Mouse (Mus musculus) MEL-GATA-1-ER (cell line): ENCODE measurements around the gene Hes6.
A peak's percentile ranks its signal among the peaks of the same experiment; 100 is the strongest.

Experiments used
- DNase-seq: peaks from one replicate; pipeline ENCODE4 v3.0.0-alpha.2; 2012; ENCODE audit warnings: low read depth; ENCODE audit errors: extremely low read depth

Hes6 gene

DNA sequence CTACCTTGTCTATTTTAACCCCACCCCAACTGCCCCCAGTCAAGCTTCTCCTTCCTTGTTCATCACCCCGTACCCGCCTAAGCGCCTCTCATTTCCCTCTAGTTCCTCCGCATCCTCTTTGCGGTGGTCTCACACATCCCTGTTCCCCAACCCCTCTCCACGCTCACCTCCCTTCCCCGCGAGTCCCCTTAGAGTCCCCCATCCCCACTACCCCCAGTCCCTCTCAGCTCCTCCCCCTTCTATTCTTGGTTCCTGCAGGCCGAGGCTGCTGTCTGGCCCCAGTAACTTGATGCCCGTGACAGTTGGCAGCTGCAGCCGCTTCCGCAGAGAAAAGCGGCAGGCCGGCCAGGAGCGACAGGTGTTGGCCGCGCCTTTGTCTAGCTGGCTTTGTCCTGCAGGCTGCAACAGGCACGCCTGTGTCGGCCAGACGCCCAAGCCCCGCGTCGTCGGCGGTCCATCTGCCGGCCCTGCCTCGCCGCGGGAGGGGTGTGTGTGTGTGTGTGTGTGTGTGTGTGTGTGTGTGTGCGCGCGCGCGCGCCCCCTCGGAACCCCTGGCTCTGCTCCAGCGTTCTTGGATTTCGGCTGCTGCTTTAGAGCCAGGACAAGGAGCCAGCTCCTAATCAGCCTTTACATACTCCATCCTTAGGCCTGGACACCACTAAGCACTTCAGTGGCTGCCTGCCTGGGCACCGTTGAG, at the start of gene Hes6:
Hes6 (minus strand) TSS at position 141 of the 697 bp plus-strand sequence.
- peak; percentile 46 for DNase-seq

DNA sequence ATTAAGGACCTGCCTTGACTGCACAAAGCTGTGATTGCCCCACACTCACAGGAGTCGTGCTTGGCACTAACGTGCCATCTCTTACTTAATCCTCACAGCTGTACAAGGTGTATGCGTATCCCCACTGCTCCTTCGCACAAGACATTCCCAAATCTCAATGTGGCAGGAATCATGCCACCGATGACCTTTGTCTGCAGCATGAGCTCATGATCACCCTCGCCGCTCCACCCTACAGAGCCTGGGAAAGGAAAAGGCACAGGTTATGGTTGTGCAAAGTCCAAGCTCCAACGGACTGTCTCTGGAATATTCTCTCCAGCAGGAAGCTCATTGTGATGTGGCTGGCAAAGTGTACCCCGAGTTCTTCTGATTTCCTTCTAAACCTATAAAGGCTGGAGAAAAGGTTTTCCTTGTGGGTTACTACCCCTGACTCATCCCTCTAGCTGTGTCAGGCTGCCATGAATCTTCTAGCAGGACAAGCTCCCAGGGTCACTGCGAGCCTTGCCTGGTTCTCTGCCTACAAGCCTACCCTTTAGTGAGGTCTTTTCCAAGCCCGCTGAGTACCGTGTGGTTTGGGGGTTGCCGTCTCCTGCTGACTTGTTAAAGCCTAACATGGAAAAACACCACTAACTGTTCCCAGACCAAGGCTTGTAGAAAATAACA, 49.6 kb upstream of the Hes6 start:
- DNase-seq: no peak

DNA sequence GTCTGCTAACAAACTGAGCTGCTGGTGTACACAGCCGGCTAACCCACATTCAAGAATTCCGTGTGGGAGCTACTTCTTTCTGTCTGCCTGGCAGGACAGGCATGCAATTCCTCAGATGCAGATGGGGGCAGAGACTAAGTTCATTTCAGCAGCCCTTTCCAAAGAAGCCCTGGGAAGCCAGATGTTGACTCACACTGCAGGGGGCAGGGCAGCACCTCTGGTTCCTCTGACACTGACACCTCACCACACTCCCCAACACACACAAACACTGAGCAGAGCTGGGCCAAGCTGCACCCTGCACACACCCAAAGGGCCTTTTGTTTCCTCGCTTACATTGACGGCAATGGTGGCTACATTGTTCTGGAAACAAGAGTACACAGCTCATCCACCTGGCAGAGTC, 46.7 kb upstream of the Hes6 start:
- DNase-seq: no peak

DNA sequence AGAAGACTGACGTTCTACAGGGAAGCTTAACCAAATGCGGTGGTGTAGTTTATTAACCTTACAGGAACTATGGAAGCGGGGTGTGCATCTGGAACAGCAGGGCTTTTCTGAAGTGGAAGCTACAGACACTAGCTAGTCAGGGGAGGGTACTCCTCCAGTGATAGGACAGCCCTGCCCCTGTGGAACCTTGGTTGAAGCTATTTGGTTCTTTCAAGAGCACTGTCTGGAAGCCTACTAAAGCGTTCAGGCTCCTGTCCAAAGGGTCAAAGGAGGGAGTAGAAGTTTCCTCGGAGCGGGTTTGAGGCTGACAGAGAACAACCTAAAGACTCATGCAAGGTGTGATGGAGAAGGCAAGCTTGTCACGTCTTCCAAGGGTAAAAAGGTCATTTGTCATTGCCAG, 46.2 kb upstream of the Hes6 start:
- no peak for DNase-seq

DNA sequence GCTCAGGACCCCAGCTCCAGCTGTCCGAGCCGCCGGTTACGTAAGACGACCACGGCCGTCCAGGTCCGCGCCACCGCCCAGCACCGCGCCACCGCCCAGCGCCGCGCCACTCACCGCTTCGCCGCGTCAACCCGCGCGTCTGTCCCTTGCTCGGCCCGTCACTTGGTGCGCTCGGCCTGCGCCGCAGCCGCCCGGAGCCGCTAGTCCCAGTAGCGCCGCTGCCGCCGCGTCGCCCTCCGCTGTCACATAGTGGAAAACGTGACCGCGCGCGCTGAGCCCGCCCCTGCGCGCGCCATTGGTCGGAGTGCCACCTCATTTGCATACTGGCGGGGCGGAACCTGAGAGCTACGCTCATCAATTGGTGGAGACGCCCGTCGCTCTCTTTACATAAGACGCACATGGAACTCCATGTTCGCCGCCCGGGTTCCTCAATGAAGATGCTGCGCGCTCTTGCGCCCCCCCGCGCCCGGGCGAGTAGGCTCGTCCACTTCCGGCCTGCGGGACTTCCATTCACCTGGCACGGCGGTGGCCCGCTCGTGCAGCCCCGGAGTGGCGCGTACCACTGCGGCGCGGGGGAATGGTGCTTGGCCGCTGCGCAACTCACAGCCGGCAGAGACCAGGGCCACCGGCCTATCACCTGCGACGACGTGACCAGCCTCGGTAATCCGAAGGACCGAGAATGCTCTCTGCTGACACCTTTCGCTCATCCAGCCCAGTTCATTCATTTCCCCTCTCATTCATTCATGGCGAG, 45.4 kb upstream of the Hes6 start, which contains the start of gene Per2:
Per2 (minus strand) TSS at position 266 of the 751 bp plus-strand sequence.
- DNase-seq: peak; percentile 99

DNA sequence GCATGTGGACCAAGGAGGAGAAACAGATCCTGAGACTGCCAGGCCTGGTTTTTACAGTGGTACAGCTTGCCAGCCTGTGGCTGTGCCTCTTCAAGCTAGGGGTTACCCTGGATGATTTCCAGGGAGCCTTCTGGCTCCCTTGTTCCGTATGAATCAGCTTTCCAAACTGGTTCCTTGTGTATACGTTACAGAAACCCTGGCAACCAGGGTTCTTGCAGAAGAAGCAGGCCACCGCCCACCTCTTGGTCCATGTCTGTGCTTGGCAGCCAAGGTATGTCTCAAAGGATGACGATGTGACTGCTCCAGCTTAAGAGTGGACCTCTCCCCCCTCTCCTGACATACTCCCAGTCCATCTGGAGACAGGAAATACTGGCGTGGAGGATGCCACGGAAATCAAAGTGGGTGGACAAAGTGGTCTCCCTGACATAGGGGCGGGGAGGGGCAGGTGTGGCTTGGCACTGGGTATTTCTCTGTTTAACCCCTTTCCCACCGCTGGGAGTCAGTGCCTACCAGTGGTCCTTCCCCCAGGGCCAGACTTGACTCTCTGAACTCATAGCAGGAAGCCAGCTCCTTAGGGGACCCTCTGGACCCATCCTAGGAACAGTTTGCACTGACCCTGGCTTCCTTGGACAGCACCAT, 44.5 kb upstream of the Hes6 start:
- peak; percentile 6 for DNase-seq

DNA sequence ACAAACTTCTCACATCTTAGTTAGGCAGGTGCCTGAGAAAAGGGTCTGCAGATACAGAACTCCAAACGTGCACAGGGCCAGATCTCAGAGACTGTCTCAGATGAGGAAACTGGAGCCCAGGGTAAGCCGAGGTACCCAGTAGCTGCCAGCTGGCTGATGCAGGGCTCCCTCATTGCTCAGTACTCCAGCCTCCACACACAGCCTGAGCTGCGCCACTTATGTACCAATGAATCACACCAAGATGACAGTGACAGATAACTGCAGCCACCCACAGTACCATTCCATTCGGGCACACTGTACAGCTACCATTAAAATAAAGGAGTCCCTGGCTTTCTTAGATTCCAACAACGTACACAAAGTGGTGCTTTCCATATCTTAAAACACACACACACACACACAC, 43.9 kb upstream of the Hes6 start:
- no peak for DNase-seq

DNA sequence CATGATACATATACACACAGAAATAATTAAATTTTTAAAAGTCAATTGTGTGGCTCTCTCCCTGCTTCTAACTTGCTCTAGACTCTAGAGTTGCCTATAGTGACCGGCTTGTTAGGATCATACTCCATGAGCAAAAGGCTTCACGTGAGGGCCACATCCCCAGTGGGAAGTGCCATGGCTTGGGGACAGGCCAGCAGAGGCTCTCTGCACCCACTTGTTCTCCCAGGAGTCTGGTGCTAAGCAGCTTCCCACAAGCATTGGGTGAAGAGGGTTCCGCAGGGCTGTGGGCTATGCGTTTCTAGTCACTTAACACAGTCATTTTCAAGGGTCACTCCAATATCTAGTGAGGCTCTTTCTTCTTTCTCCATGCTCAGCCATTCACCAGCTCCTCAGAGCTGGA, 43.3 kb upstream of the Hes6 start:
- DNase-seq: no peak

DNA sequence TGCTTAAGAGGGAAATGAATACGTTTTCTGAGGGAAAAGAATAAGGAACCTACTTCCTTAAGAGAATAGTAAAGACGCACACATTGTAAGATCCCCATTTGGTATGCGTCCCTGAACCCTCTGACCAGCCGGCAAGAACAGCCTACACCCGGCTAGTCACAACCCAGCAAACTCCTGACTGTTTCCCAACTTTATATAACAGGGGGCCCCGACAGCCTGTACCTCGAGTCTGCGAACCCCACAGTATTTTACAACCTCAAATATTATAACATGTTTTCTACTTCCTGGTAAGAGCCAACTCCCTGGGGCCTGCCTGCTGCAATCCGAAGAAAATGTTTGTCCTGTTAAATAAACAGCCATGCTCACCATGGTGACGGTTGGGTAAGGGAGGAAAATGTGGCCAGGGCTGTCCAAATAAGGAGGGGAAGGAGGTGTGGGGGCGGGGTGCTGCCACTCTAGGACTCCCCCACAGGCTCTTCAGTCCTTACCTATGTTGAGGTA, 42.5 kb upstream of the Hes6 start:
- no peak for DNase-seq

DNA sequence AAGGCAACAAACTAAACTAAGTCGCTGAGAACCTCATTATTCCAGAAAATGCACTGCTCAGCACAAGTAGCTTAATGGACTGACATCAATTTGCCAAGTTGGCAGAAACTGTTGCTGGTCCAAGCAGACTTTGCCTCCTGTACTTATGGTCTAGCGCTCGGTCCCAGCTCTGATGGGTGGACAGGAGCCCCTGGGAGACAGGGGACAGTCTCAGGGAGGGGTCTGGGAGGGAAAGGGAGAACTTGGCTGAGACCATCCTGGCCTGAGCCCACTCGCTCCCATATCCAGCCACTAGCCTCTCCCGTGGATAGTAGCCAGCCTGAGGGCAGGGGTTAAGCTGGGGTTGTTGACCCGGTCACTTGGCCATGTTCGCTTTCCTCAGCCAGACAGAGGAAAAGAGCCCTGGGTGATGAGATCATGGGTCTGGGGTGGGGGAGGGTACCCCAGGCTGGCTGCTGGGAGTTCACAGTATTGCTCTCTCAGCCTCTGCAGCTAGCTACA, 41.9 kb upstream of the Hes6 start:
- no peak for DNase-seq

DNA sequence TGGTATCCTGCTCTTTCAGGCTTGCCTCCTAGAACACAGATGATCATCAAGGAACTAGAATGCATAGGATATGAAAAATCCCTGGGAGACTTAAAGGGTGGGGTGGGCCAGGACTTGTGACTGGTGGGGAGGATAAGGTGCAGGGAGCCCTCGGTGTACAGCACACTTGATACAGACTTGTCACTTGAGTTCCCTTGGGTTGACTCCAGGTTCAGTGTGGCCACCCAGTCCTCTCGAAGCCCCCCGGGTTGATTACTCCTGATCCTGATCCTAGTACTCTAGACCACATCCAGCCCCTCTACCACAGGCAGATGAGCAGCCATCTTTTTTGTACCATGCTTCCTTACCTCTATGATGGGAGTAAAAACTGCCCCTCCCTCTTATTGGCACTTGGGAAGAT, 41.1 kb upstream of the Hes6 start:
- no peak for DNase-seq

DNA sequence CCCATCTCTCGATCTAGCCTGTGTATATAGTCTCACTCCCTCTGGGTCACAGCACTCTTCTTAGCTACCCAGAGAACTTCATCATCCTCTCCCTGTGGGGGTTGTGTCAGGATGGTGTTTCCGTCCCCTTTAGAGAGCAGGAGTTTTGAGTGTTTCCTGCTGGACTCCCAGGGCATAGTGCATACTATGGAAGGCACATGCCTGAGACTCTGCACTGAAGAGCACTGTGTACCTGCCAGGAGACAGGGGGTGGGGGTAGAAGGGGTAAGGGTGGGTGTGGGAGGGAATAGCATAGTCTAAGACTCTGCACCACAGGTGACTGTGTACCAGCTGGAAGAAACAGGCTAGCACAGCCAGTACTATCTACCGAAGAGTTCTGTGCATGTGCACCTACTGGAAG, 40.5 kb upstream of the Hes6 start:
- DNase-seq: no peak

DNA sequence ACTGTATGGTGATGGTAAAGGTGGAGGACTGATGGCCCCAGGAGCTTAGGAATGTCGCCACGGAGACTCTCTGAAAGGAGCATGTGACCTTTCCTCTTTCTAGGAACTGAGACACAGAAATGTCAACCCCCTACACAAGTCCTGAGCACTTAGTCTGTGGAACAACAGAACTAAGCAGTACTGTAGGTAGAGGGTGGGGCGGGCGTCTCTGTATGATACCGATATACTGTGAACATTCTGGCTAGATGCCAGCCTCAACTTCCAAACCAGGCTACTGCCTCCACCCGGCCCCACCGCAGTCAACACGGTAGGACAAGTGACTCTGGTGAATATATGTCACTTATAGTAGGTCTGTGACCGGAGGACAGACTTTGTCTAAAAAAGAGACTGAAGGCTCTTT, 40.1 kb upstream of the Hes6 start:
- DNase-seq: peak; percentile 53

DNA sequence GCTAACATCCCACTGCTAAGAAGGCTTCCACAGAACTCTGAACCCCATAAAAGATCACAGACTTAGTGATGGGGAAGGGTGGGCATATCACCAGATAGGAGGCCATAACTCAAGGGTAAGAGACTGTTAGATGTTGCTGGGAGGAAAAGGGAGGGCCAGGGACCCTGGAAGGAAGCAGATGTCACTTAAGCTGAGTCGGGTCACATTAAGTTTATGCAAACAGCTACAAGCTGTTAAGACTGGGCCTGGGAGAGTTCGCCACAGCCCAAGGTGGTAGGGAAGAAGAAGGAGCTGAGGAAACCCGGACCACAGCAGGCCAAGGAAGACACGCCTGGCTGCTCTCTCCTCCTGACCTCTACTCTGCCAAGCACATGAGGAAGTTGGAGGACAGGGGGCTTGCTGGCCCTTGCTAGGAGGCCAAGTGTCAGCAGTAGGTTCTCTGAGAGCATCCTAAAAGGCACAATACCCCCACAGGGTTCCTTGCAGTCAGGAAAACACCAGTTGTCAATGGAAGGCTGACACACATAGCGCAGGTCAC, 37.8 kb upstream of the Hes6 start:
- no peak for DNase-seq

DNA sequence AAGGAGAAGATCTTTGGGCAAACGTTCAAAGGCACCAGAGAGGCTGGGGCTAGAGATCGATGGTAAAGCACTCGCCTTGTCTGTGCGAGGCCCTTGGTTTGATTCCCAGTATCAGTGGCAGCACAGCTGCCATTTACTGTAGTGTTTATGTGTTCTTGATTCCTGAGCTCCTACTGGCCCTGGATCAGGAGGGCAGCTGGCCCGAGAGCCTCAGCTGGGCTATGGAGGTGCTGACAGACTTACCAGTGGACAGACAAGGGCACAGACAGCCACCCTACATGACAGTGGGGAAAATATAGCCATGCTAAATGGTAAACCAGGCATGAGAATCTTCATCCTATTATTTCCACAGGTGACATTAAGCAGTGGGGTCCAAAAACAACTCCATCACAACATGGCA, 37.0 kb upstream of the Hes6 start:
- no peak for DNase-seq

DNA sequence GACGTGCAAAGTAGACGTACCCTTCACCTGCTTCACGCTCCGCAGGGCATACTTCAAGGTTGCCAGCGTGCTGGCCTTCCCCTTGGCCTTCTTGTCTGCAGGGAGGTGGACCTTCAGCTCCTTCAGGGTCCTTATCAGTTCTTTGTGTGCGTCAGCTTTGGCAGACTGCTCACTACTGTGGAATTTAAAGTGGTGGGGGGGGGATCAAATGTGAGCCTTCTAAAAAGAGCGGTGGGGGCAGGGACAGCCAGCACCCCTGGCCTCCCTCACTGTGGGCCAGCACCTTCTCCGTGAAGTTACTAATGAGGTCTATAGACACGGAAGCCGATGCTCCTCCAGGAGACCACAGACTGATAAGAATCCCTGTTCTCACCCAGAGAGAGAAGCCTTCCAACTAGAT, 34.9 kb upstream of the Hes6 start:
- no peak for DNase-seq

DNA sequence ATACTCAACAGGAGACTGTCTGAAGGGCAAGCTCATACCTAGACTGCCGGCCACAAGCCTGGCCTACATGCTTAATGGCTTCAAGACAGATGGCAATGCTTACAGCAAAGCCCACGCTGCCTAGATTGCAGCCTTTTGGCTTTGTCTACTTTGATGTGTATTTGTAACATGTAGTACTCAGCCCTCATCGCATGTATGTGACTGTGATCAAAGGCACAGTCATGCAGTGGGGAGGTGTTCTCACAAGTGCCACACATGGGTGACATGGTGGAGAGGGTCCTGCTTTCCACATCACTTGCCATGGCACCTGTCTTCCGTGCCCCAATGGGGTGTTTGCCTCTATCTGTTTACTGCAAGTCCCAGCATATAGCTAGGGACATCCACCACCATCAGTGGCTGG, 32.7 kb upstream of the Hes6 start:
- DNase-seq: no peak

DNA sequence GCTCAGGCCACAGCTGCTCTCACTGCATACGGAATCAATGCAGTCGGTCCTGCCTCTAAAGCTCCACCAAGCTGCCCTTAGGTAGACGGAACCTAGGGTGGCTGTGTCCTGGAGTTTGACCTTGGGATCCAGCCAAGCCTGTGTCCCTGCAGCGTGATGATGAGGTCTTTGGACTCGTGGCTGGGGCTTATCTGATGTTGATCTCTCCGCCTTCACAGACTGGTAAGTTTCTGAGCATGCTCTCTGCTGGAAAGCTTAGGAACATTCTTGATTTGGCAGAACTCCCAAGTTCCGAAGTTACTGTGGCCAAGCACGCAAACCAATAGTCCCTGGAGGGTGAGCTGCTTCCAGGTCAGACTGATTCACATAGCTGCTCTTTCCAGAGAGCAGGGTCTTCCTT, 32.2 kb upstream of the Hes6 start:
- DNase-seq: no peak

DNA sequence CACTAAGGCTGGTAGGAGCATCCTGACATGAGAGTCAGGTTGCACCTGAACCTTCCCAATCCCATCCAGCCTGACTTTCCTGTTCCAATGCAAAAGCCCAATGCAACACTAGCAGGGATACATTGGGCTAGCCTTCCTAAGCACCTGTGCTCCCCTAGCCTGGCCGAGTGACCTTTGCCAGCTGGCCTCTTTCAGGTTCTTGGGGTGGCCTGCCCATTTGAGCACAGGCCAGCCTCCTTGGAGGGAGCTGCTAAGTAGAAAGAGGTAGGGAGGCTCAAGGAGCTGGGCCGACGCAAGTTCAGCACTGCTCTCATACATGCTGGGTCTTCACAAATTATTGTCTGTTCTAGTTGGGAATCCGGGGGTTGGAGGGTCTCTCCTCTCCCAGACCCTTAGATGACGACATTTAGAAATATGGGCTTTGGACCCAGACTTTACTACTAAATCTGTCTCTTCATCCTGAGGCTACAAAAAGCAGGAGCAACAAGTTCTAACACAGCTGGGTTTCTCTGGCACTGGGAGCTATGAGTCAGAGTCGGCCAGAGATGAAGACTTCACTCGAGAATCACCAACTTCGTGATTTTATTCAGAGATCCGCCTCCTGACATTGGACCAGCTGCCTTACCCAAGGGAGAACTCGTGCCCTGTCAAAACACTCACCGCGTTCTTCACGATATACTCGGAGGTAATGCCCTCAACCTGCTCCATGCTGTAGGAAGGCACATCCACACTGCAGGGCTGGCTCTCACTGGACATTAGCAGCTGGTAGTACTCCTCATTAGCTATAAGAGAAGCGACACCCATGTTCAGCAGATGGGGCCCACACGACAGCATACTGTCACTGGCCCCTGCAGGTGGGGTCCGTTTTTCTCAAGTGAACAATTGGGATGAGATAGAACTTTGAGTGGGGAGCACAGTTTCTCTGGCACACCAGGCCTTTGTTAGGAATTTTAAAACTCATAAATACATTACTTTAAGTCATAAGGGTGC, 31.3 kb upstream of the Hes6 start:
- DNase-seq: no peak

DNA sequence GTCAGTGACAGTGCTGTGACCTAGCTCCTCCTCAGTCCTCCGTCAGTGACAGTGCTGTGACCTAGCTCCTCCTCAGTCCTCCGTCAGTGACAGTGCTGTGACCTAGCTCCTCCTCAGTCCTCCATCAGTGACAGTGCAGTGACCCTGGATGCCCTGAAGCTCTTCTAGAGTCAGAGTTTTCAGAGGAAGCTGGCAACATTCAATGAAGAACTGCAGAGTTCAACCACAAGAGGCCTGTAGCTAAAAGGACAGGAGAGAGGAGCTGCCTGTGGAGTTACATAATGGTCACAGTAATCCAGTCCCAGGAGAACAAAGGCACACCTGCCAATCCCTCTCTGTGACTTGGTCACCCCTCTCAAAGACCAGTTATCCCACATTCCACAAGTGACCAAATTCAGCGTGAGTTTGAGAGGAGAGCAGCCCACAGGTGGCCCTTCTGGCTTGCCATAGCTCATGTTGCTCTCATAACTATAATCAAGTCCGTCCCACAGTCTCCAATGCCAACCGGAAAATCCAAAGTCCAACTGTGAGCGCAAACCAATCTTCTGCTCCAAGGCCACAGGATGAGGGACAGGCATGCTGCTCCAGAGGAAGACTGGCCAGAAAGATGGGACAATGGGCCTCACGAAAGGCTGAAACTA, 28.6 kb upstream of the Hes6 start:
- DNase-seq: no peak
